Mouse (Mus musculus): ENCODE results near the gene Comp. TPM values are rescaled to one million over a fixed set of nuclear protein-coding genes. Genes with fewer than 3 reads are reported as not detected.
A peak's percentile ranks its signal among the peaks of the same experiment; 100 is the strongest.

The Comp gene
- total and polyA plus RNA-seq, 3 experiments, result 0.13 to 0.16 TPM; not detected in 1

GRCm38 (mm10) chr8:70352000-70352384 lies 21.4 kb upstream of the Comp start:
- Histone ChIP-seq H3K9me3 (replicated peaks; ENCODE audit: low read length) (no peaks in the 10 kb centered on the region), H3K36me3 (replicated peaks in 1 of 2; ENCODE audit: control insufficient read depth in 1 of 2, insufficient read depth in 1 of 2, low read length in 1 of 2) (peaks cover 14 to 44% of the 10 kb centered on the region in 2 experiments), H3K27me3 (replicated peaks) (no peaks in the 10 kb centered on the region), H3K9ac (ENCODE audit: insufficient read depth, low read depth) (peak overlapping the region; percentile 83), H3K4me1 (ENCODE audit: control insufficient read depth in 1 of 2, insufficient read depth in 2 of 2) (peaks cover 44 to 58% of the 10 kb centered on the region in 2 experiments), H3K27ac (ENCODE audit: insufficient read depth, low read depth) (no peak overlapping the region), H3K79me2 (replicated peaks; ENCODE audit: control insufficient read depth, extremely low read depth, insufficient read depth, poor library complexity, severe bottlenecking) (peaks cover 58% of the 10 kb centered on the region), H3K4me2 (ENCODE audit: insufficient read depth, low read depth, poor library complexity, severe bottlenecking) (peak overlapping the region; percentile 58), H3K4me3 (replicated peaks in 1 of 3; ENCODE audit: low read depth in 2 of 3, low read length in 2 of 3, poor library complexity in 1 of 3) (peak overlapping the region; percentile 85 to 90 (median 85))
- DNase-seq (ENCODE audit: extremely low read depth), result no peak
- in situ Hi-C loops (cut with MboI; ENCODE audit: low pct_ligation_motif_present, low pct_unique_long_range_greater_than_20kb, low sequenced_read_pairs), result no loop called here
- no peak for TF ChIP-seq SIN3A (IDR thresholded peaks at IDR 0.05; ENCODE audit: low read length)
- dilution Hi-C loops (cut with MboI; ENCODE audit: extremely low pct_ligation_motif_present, extremely low pct_unique_long_range_greater_than_20kb, low sequenced_read_pairs), result no loop called here

- peaks cover 51% of the 10 kb centered on the region for H3K79me2 ChIP-seq (replicated peaks; ENCODE audit: control insufficient read depth, extremely low read depth, insufficient read depth, poor library complexity, severe bottlenecking)
- no peaks in the 10 kb centered on the region for H3K27me3 ChIP-seq (replicated peaks)
- H3K36me3 ChIP-seq (replicated peaks in 1 of 2; ENCODE audit: control insufficient read depth in 1 of 2, insufficient read depth in 1 of 2, low read length in 1 of 2), result peaks cover 14 to 38% of the 10 kb centered on the region in 2 experiments
- peaks cover 39 to 51% of the 10 kb centered on the region in 2 experiments for H3K4me1 ChIP-seq (ENCODE audit: control insufficient read depth in 1 of 2, insufficient read depth in 2 of 2)
- TF ChIP-seq SIN3A (IDR thresholded peaks at IDR 0.05; ENCODE audit: low read length) (0 out of 2 replicates have a peak, but pooled peaks have one; percentile 47), HCFC1 (IDR thresholded peaks at IDR 0.05; ENCODE audit: low read depth, low read length) (0 out of 2 replicates have a peak, but pooled peaks have one; percentile 3), UBTF (IDR thresholded peaks at IDR 0.05; ENCODE audit: low read depth, low read length) (peak; percentile 100), MAZ (IDR thresholded peaks at IDR 0.05; ENCODE audit: low read depth, low read length) (no peak), E2F4 (IDR thresholded peaks at IDR 0.05; ENCODE audit: insufficient replicate concordance, low read depth, low read length) (no peak), TCF12 (IDR thresholded peaks at IDR 0.05; ENCODE audit: low read depth, low read length) (0 out of 2 replicates have a peak, but pooled peaks have one; percentile 6)
- dilution Hi-C loops (cut with MboI; ENCODE audit: extremely low pct_ligation_motif_present, extremely low pct_unique_long_range_greater_than_20kb, low sequenced_read_pairs), result no loop called here
- H3K9ac ChIP-seq (ENCODE audit: insufficient read depth, low read depth), result peak overlapping the region; percentile 83
- peak overlapping the region; percentile 48 for H3K27ac ChIP-seq (ENCODE audit: insufficient read depth, low read depth)
- H3K4me3 ChIP-seq (replicated peaks in 1 of 3; ENCODE audit: low read depth in 2 of 3, low read length in 2 of 3, poor library complexity in 1 of 3), result peak overlapping the region; percentile 85 to 90 (median 85)
- peak overlapping the region; percentile 58 for H3K4me2 ChIP-seq (ENCODE audit: insufficient read depth, low read depth, poor library complexity, severe bottlenecking)
- DNase-seq (ENCODE audit: extremely low read depth), result peak; percentile 20
- in situ Hi-C loops (cut with MboI; ENCODE audit: low pct_ligation_motif_present, low pct_unique_long_range_greater_than_20kb, low sequenced_read_pairs), result no loop called here
- H3K9me3 ChIP-seq (replicated peaks; ENCODE audit: low read length), result no peaks in the 10 kb centered on the region
Measured at GRCm38 (mm10) chr8:70352657-70353151, 20.7 kb upstream of the Comp start.

- in situ Hi-C loops (cut with MboI; ENCODE audit: low pct_ligation_motif_present, low pct_unique_long_range_greater_than_20kb, low sequenced_read_pairs) (no loop called here), dilution Hi-C loops (cut with MboI; ENCODE audit: extremely low pct_ligation_motif_present, extremely low pct_unique_long_range_greater_than_20kb, low sequenced_read_pairs) (no loop called here)
- peak; percentile 98 for DNase-seq (ENCODE audit: extremely low read depth)
- H3K79me2 ChIP-seq (replicated peaks; ENCODE audit: control insufficient read depth, extremely low read depth, insufficient read depth, poor library complexity, severe bottlenecking), result peaks cover 45% of the 10 kb centered on the region
- peak within 1 kb of the TSS; percentile 65 for H3K4me2 ChIP-seq (ENCODE audit: insufficient read depth, low read depth, poor library complexity, severe bottlenecking)
- peak within 1 kb of the TSS; percentile 48 for H3K27ac ChIP-seq (ENCODE audit: insufficient read depth, low read depth)
- peak within 1 kb of the TSS; percentile 83 for H3K9ac ChIP-seq (ENCODE audit: insufficient read depth, low read depth)
- peaks cover 34 to 45% of the 10 kb centered on the region in 2 experiments for H3K4me1 ChIP-seq (ENCODE audit: control insufficient read depth in 1 of 2, insufficient read depth in 2 of 2)
- peaks cover 13 to 32% of the 10 kb centered on the region in 2 experiments for H3K36me3 ChIP-seq (replicated peaks in 1 of 2; ENCODE audit: control insufficient read depth in 1 of 2, insufficient read depth in 1 of 2, low read length in 1 of 2)
- H3K4me3 ChIP-seq (replicated peaks in 1 of 3; ENCODE audit: low read depth in 2 of 3, low read length in 2 of 3, poor library complexity in 1 of 3), result peak within 1 kb of the TSS; percentile 85 to 90 (median 85)
- H3K27me3 ChIP-seq (replicated peaks), result no peaks in the 10 kb centered on the region
- H3K9me3 ChIP-seq (replicated peaks; ENCODE audit: low read length), result no peaks in the 10 kb centered on the region
- TF ChIP-seq BHLHE40 (IDR thresholded peaks at IDR 0.05; ENCODE audit: low read depth, low read length), result no peak; the same call in 1 of the 2 replicates
- TF ChIP-seq SIN3A (IDR thresholded peaks at IDR 0.05; ENCODE audit: low read length), result no peak
- no peak for TF ChIP-seq ZNF384 (IDR thresholded peaks at IDR 0.05; ENCODE audit: low read depth, low read length)
- no peak for TF ChIP-seq PAX5 (IDR thresholded peaks at IDR 0.05; ENCODE audit: low read length)
- TF ChIP-seq MAFK (IDR thresholded peaks at IDR 0.05; ENCODE audit: insufficient replicate concordance, low read length), result no peak
- peak; percentile 65; the same call in 1 of the 2 replicates for TF ChIP-seq TCF12 (IDR thresholded peaks at IDR 0.05; ENCODE audit: low read depth, low read length)
- TF ChIP-seq JUN (IDR thresholded peaks at IDR 0.05; ENCODE audit: insufficient read depth, low read depth, low read length), result no peak
- TF ChIP-seq POLR2AphosphoS2 (IDR thresholded peaks at IDR 0.05; ENCODE audit: low read depth, low read length), result peak; percentile 91
- TF ChIP-seq KAT2A (IDR thresholded peaks at IDR 0.05; ENCODE audit: insufficient replicate concordance, low read length), result no peak; the same call in 1 of the 2 replicates
- TF ChIP-seq NELFE (IDR thresholded peaks at IDR 0.05; ENCODE audit: low read depth, low read length), result peak; percentile 98
- TF ChIP-seq IRF4 (IDR thresholded peaks at IDR 0.05; ENCODE audit: low read depth, low read length), result peak; percentile 35; the same call in 1 of the 2 replicates
- 0 out of 2 replicates have a peak, but pooled peaks have one; percentile 48 for TF ChIP-seq MAX (IDR thresholded peaks at IDR 0.05; ENCODE audit: low read length)
- TF ChIP-seq RCOR1 (conservative IDR thresholded peaks at IDR 0.05; ENCODE audit: low read depth, low read length), result no peak
- no peak for TF ChIP-seq ETS1 (conservative IDR thresholded peaks at IDR 0.05; ENCODE audit: low read depth, low read length)
- TF ChIP-seq ZC3H11A (IDR thresholded peaks at IDR 0.05; ENCODE audit: low read depth, low read length), result no peak
- peak; percentile 51; the same call in 1 of the 2 replicates for TF ChIP-seq MEF2A (IDR thresholded peaks at IDR 0.05; ENCODE audit: borderline replicate concordance, low read depth, low read length)
- no peak for TF ChIP-seq EP300 (IDR thresholded peaks at IDR 0.05; ENCODE audit: low read length)
- TF ChIP-seq CHD1 (IDR thresholded peaks at IDR 0.05; ENCODE audit: low read depth, low read length), result no peak
Measured at GRCm38 (mm10) chr8:70353194-70353817, 20.1 kb upstream of the Comp start, which contains the start of gene Upf1. Upf1 (minus strand) TSS chr8:70353278.

Measured in CH12.LX (cell line).